Mouse (Mus musculus) myocyte (in vitro differentiated cells): ENCODE results near the gene Cacna1d. TPM values are rescaled to one million over a fixed set of nuclear protein-coding genes. Genes with fewer than 3 reads are reported as not detected.

ENCODE experiments used
- H3K27me3 ChIP-seq: one replicate; pipeline ENCODE4 v1.6.1; 2011; ENCODE audit not compliant: control insufficient read depth, insufficient read depth, insufficient read length
- H3K36me3 ChIP-seq: one replicate; pipeline ENCODE4 v1.6.1; 2011; ENCODE audit not compliant: control insufficient read depth, insufficient read depth
- H3K4me2 ChIP-seq: one replicate; pipeline ENCODE4 v1.6.1; 2011; ENCODE audit warnings: low read depth, control low read depth
- H3K4me3 ChIP-seq: one replicate; pipeline ENCODE4 v1.5.1; 2011; ENCODE audit warnings: mild to moderate bottlenecking, control low read depth, moderate library complexity
- H3K79me2 ChIP-seq: one replicate; pipeline ENCODE4 v1.6.1; 2011; ENCODE audit not compliant: control insufficient read depth, insufficient read depth
- H3ac ChIP-seq: one replicate; pipeline ENCODE4 v1.6.1; 2011; ENCODE audit not compliant: control insufficient read depth, insufficient read length
- CEBPB ChIP-seq: IDR thresholded peaks from 2 replicates; pipeline ENCODE4 v1.6.1; 2011; ENCODE audit warnings: mild to moderate bottlenecking, moderate library complexity; ENCODE audit not compliant: poor library complexity, insufficient read depth, severe bottlenecking
- E2F4 ChIP-seq: IDR thresholded peaks from one replicate; pipeline ENCODE4 v1.6.1; 2011; ENCODE audit warnings: mild to moderate bottlenecking, control low read depth, moderate library complexity; ENCODE audit not compliant: insufficient read depth
- MAX ChIP-seq: IDR thresholded peaks from one replicate; pipeline ENCODE4 v1.6.1; 2011; ENCODE audit warnings: low read depth, mild to moderate bottlenecking, control low read depth
- MYOD1 ChIP-seq, 3 experiments: IDR thresholded peaks; one replicate each; pipeline ENCODE4 v1.6.1; 2011; ENCODE audit warnings: control low read depth in 2 of 3, low read depth in 2 of 3, mild to moderate bottlenecking in 2 of 3, moderate library complexity in 1 of 3; ENCODE audit not compliant: insufficient read length in 2 of 3, control insufficient read depth in 1 of 3
- MYOG ChIP-seq, 3 experiments: IDR thresholded peaks; one replicate each; pipeline ENCODE4 v1.6.1; 2011; ENCODE audit warnings: control low read depth in 2 of 3, low read depth in 2 of 3, mild to moderate bottlenecking in 2 of 3; ENCODE audit not compliant: insufficient read length in 2 of 3, control insufficient read depth in 1 of 3, insufficient read depth in 1 of 3
- POLR2A ChIP-seq: IDR thresholded peaks from one replicate; pipeline ENCODE4 v1.6.1; 2011; ENCODE audit warnings: low read depth, mild to moderate bottlenecking, control low read depth, moderate library complexity; ENCODE audit not compliant: insufficient read length
- POLR2AphosphoS2 ChIP-seq: IDR thresholded peaks from one replicate; pipeline ENCODE4 v1.6.1; 2011; ENCODE audit warnings: low read depth, control low read depth; ENCODE audit not compliant: insufficient read length
- REST ChIP-seq: IDR thresholded peaks from one replicate; pipeline ENCODE4 v1.6.1; 2011; ENCODE audit warnings: mild to moderate bottlenecking, control low read depth, moderate library complexity; ENCODE audit not compliant: insufficient read depth, insufficient read length
- SRF ChIP-seq: IDR thresholded peaks from one replicate; pipeline ENCODE4 v1.6.1; 2011; ENCODE audit warnings: low read depth; ENCODE audit not compliant: control insufficient read depth, insufficient read length
- TCF12 ChIP-seq: IDR thresholded peaks from one replicate; pipeline ENCODE4 v1.6.1; 2011; ENCODE audit warnings: mild to moderate bottlenecking, control low read depth; ENCODE audit not compliant: poor library complexity, insufficient read depth, severe bottlenecking
- TCF3 ChIP-seq: IDR thresholded peaks from one replicate; pipeline ENCODE4 v1.6.1; 2011; ENCODE audit warnings: low read depth, control low read depth; ENCODE audit not compliant: insufficient read length
- USF1 ChIP-seq: IDR thresholded peaks from one replicate; pipeline ENCODE4 v1.6.1; 2011; ENCODE audit warnings: low read depth, mild to moderate bottlenecking, control low read depth, moderate library complexity
- polyA plus RNA-seq: library from polyadenylated mRNA; unstranded; fragments of >200 nt; fragmentation: generic; extraction: Trizol; gene quantifications from one replicate; pipeline ENCODE4 v1.2.1, GENCODE M21; 2012; ENCODE audit warnings: missing spikeins

The Cacna1d gene
- polyA plus RNA-seq, 1 experiment = not detected

GRCm38 (mm10) chr14:30515931-30516723 lies 24.9 kb upstream of the Cacna1d start:
- H3K4me2 ChIP-seq = no peak overlapping the region
- H3K27me3 ChIP-seq = no peaks in the 10 kb centered on the region
- no peak overlapping the region for H3K4me3 ChIP-seq
- H3ac ChIP-seq = no peak overlapping the region
- no peaks in the 10 kb centered on the region for H3K79me2 ChIP-seq
- H3K36me3 ChIP-seq = peaks cover 14% of the 10 kb centered on the region
- TF ChIP-seq MYOG (IDR thresholded peaks at IDR 0.05; ENCODE audit: control insufficient read depth in 1 of 3, insufficient read depth in 1 of 3, insufficient read length in 2 of 3, low read depth in 2 of 3) (no peak), USF1 (no peak), TCF3 (no peak), E2F4 (no peak), CEBPB (no peak), SRF (no peak), REST (no peak), POLR2AphosphoS2 (no peak), TCF12 (no peak), MYOD1 (IDR thresholded peaks at IDR 0.05; ENCODE audit: control insufficient read depth in 1 of 3, insufficient read length in 2 of 3, low read depth in 2 of 3) (no peak), MAX (no peak), POLR2A (no peak)

- H3ac ChIP-seq = no peak overlapping the region
- H3K36me3 ChIP-seq = peaks cover 15% of the 10 kb centered on the region
- no peak for TF ChIP-seq SRF
- TF ChIP-seq MYOG (IDR thresholded peaks at IDR 0.05; ENCODE audit: control insufficient read depth in 1 of 3, insufficient read depth in 1 of 3, insufficient read length in 2 of 3, low read depth in 2 of 3) = no peak
- TF ChIP-seq CEBPB = no peak
- no peak for TF ChIP-seq POLR2AphosphoS2
- TF ChIP-seq USF1 = no peak
- TF ChIP-seq TCF12 = no peak
- TF ChIP-seq E2F4 = no peak
- no peak for TF ChIP-seq MAX
- TF ChIP-seq TCF3 = no peak
- TF ChIP-seq MYOD1 (IDR thresholded peaks at IDR 0.05; ENCODE audit: control insufficient read depth in 1 of 3, insufficient read length in 2 of 3, low read depth in 2 of 3) = no peak
- no peak for TF ChIP-seq REST
- TF ChIP-seq POLR2A = no peak
These were observed 21.6 kb upstream of the Cacna1d start for GRCm38 (mm10) chr14:30512896-30513295.

GRCm38 (mm10) chr14:30510214-30510763 lies 19.0 kb upstream of the Cacna1d start:
- Histone ChIP-seq H3K36me3 (peaks cover 19% of the 10 kb centered on the region), H3K79me2 (no peaks in the 10 kb centered on the region), H3ac (no peak overlapping the region), H3K27me3 (no peaks in the 10 kb centered on the region), H3K4me2 (no peak overlapping the region), H3K4me3 (no peak overlapping the region)
- TF ChIP-seq MYOD1 (IDR thresholded peaks at IDR 0.05; ENCODE audit: control insufficient read depth in 1 of 3, insufficient read length in 2 of 3, low read depth in 2 of 3) (no peak), POLR2A (no peak), REST (no peak), CEBPB (no peak)

More at GRCm38 (mm10) chr14:30512896-30513295, 21.6 kb upstream of the Cacna1d start:
- Histone ChIP-seq H3K27me3 (no peaks in the 10 kb centered on the region), H3K4me2 (no peak overlapping the region), H3K4me3 (no peak overlapping the region), H3K79me2 (no peaks in the 10 kb centered on the region)

DNA sequence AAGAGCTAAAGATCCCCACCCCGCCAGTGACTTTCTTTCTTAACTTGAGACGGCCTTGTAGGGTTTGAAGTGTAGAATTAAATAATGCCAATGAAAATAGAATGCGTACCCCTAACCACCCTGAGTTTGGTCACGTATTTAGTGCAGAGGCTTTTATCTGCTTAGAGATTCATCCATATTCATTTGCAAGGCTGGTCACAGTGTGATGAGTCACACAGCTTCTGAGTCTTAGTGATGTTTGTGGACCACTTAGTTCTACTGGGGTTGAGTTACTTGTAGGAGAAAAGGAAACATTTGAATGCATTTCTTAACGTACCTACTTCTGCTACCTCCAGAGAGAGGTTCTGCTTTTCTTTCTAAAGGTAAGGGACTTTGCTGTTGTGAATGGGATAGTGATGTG lies 13.7 kb upstream of the Cacna1d start:
- Histone ChIP-seq H3K36me3 (peaks cover 26% of the 10 kb centered on the region), H3K27me3 (no peaks in the 10 kb centered on the region), H3ac (no peak overlapping the region), H3K4me3 (no peak overlapping the region), H3K4me2 (no peak overlapping the region), H3K79me2 (no peaks in the 10 kb centered on the region)
- TF ChIP-seq MYOG (IDR thresholded peaks at IDR 0.05; ENCODE audit: control insufficient read depth in 1 of 3, insufficient read depth in 1 of 3, insufficient read length in 2 of 3, low read depth in 2 of 3) = no peak
- no peak for TF ChIP-seq SRF

GRCm38 (mm10) chr14:30498202-30498601 lies 6.9 kb upstream of the Cacna1d start:
- Histone ChIP-seq H3K4me2 (no peak overlapping the region), H3K4me3 (no peak overlapping the region), H3K36me3 (peaks cover 7% of the 10 kb centered on the region), H3ac (no peak overlapping the region), H3K79me2 (peaks cover 18% of the 10 kb centered on the region), H3K27me3 (no peaks in the 10 kb centered on the region)
- TF ChIP-seq CEBPB (no peak), MYOD1 (IDR thresholded peaks at IDR 0.05; ENCODE audit: control insufficient read depth in 1 of 3, insufficient read length in 2 of 3, low read depth in 2 of 3) (no peak), REST (no peak), TCF3 (no peak), SRF (no peak), POLR2A (no peak), E2F4 (no peak)
